Mouse (Mus musculus) splenic B cell, adult 2 months (primary cell): ENCODE results near the gene Shank3.

Experiments
- DNase-seq: peaks from one replicate; pipeline ENCODE4 v3.0.0-alpha.2; 2011; ENCODE audit warnings: low read depth, low spot score
- H3K27me3 ChIP-seq: 2 replicates; pipeline ENCODE4 v1.6.1; 2012; ENCODE audit warnings: mild to moderate bottlenecking, low read length, moderate library complexity, mixed read lengths; ENCODE audit not compliant: control insufficient read depth, poor library complexity, insufficient read depth, severe bottlenecking
- H3K36me3 ChIP-seq: 2 replicates; pipeline ENCODE4 v1.6.1; 2012; ENCODE audit warnings: mild to moderate bottlenecking, low read length, moderate library complexity, mixed read lengths; ENCODE audit not compliant: control insufficient read depth, poor library complexity, insufficient read depth, severe bottlenecking

Shank3 gene

GRCm38 (mm10) chr15:89473370-89473769 lies 26.1 kb upstream of the Shank3 start:
- DNase-seq: no peak
- no peaks in the 10 kb centered on the region; the same call in 1 of the 2 replicates for H3K27me3 ChIP-seq
- no peaks in the 10 kb centered on the region; the same call in 1 of the 2 replicates for H3K36me3 ChIP-seq

- no peaks in the 10 kb centered on the region; the same call in 1 of the 2 replicates for H3K36me3 ChIP-seq
- H3K27me3 ChIP-seq: no peaks in the 10 kb centered on the region; the same call in 1 of the 2 replicates
- DNase-seq: no peak
Observed at GRCm38 (mm10) chr15:89473921-89474320, 25.5 kb upstream of the Shank3 start.

- DNase-seq: no peak
- H3K36me3 ChIP-seq: no peaks in the 10 kb centered on the region; the same call in 1 of the 2 replicates
- no peaks in the 10 kb centered on the region; the same call in 1 of the 2 replicates for H3K27me3 ChIP-seq
Observed at GRCm38 (mm10) chr15:89474596-89475292, 24.7 kb upstream of the Shank3 start.

GRCm38 (mm10) chr15:89475293-89475600 lies 24.2 kb upstream of the Shank3 start:
- Histone ChIP-seq H3K27me3 (no peaks in the 10 kb centered on the region), H3K36me3 (no peaks in the 10 kb centered on the region; the same call in 1 of the 2 replicates)
- no peak for DNase-seq

- Histone ChIP-seq H3K36me3 (no peaks in the 10 kb centered on the region; the same call in 1 of the 2 replicates), H3K27me3 (no peaks in the 10 kb centered on the region)
- DNase-seq: peak; percentile 91
Observed at GRCm38 (mm10) chr15:89475611-89476474, 23.6 kb upstream of the Shank3 start.

- peak; percentile 50 for DNase-seq
- no peaks in the 10 kb centered on the region for H3K27me3 ChIP-seq
- no peaks in the 10 kb centered on the region; the same call in 1 of the 2 replicates for H3K36me3 ChIP-seq
Observed at GRCm38 (mm10) chr15:89476475-89476815, 23.0 kb upstream of the Shank3 start.

GRCm38 (mm10) chr15:89477091-89477491 lies 22.3 kb upstream of the Shank3 start, which contains the start of gene Arsa:
Gene Arsa, minus strand, starts transcription at chr15:89477425.
- Histone ChIP-seq H3K36me3 (no peaks in the 10 kb centered on the region; the same call in 1 of the 2 replicates), H3K27me3 (no peaks in the 10 kb centered on the region)
- no peak for DNase-seq

- no peaks in the 10 kb centered on the region; the same call in 1 of the 2 replicates for H3K36me3 ChIP-seq
- H3K27me3 ChIP-seq: no peaks in the 10 kb centered on the region
- peak; percentile 34 for DNase-seq
Observed at GRCm38 (mm10) chr15:89477806-89478205, 21.6 kb upstream of the Shank3 start.

- DNase-seq: no peak
- H3K36me3 ChIP-seq: no peaks in the 10 kb centered on the region
- no peaks in the 10 kb centered on the region for H3K27me3 ChIP-seq
Observed at GRCm38 (mm10) chr15:89478622-89479021, 20.8 kb upstream of the Shank3 start.

- Histone ChIP-seq H3K36me3 (no peaks in the 10 kb centered on the region), H3K27me3 (no peaks in the 10 kb centered on the region)
- no peak for DNase-seq
Observed at GRCm38 (mm10) chr15:89480584-89480983, 18.8 kb upstream of the Shank3 start.

GRCm38 (mm10) chr15:89488182-89488581 lies 11.2 kb upstream of the Shank3 start:
- H3K36me3 ChIP-seq: no peaks in the 10 kb centered on the region
- no peak for DNase-seq
- no peaks in the 10 kb centered on the region for H3K27me3 ChIP-seq

- Histone ChIP-seq H3K27me3 (no peaks in the 10 kb centered on the region), H3K36me3 (no peaks in the 10 kb centered on the region)
- no peak for DNase-seq
Observed at GRCm38 (mm10) chr15:89488611-89489117, 10.8 kb upstream of the Shank3 start.

- no peaks in the 10 kb centered on the region for H3K36me3 ChIP-seq
- H3K27me3 ChIP-seq: no peaks in the 10 kb centered on the region
- DNase-seq: no peak
Observed at GRCm38 (mm10) chr15:89494970-89495369, 4.5 kb upstream of the Shank3 start.

- H3K27me3 ChIP-seq: no peaks in the 10 kb centered on the region
- no peak for DNase-seq
- no peaks in the 10 kb centered on the region for H3K36me3 ChIP-seq
Observed at GRCm38 (mm10) chr15:89496131-89496530, 3.3 kb upstream of the Shank3 start.

GRCm38 (mm10) chr15:89496841-89497240 lies 2.6 kb upstream of the Shank3 start:
- Histone ChIP-seq H3K27me3 (no peaks in the 10 kb centered on the region), H3K36me3 (no peaks in the 10 kb centered on the region)
- DNase-seq: no peak
